Mouse (Mus musculus) right cerebral cortex, postnatal 36 days (tissue): ENCODE measurements around the gene Cnn1.
"Not testable (repeated sequence)": the region's sequence is repeated elsewhere in the genome, so short reads cannot be mapped to it uniquely, and the experiment has no call there.

Source experiments
- DNase-seq, 2 experiments: peaks; one replicate each; pipeline ENCODE4 v3.0.0; 2022; ENCODE audit warnings: low spot score in 2 of 2, mixed read lengths in 1 of 2

Gene Cnn1

GRCm38 (mm10) chr9:22075778-22076177 is 23.2 kb upstream of the Cnn1 start:
- DNase-seq: not testable (repeated sequence)

DNA sequence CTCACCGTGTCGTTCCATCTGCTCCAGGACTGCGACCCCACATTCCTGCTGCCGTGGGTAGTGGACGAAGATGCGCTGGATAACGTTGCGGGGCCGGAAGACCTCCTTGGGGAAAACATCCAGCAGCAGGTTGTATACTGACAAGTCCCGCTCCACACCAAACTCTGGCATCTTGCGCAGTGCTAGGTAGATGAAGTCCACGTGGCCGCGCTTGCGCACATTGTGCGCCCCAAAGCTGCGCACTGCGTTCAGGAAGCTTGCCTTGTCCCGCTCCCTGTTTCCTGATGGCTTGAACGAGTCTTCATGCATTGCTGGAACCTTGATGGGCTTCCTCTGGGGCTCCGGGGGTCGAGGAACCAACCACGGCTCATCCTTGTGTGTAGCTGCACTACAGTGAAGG is 22.8 kb upstream of the Cnn1 start:
- DNase-seq: no peak

DNA sequence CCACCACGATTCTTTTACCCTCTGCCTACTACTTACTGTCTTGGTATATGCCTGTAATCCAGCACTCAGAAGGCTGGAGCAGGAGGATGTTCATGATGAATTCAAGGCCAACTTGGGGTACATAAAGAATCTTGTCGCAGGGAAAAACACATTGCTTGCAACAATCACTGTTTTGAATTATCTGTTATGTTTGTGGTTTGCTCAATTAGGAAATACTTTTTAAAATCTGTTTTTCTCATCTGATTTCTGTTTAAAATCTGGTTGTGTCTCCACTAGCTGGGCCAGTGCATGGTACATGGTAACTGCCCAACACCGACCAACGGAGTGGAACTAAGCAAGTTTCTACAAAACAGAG is 14.4 kb upstream of the Cnn1 start:
- no peak for DNase-seq

DNA sequence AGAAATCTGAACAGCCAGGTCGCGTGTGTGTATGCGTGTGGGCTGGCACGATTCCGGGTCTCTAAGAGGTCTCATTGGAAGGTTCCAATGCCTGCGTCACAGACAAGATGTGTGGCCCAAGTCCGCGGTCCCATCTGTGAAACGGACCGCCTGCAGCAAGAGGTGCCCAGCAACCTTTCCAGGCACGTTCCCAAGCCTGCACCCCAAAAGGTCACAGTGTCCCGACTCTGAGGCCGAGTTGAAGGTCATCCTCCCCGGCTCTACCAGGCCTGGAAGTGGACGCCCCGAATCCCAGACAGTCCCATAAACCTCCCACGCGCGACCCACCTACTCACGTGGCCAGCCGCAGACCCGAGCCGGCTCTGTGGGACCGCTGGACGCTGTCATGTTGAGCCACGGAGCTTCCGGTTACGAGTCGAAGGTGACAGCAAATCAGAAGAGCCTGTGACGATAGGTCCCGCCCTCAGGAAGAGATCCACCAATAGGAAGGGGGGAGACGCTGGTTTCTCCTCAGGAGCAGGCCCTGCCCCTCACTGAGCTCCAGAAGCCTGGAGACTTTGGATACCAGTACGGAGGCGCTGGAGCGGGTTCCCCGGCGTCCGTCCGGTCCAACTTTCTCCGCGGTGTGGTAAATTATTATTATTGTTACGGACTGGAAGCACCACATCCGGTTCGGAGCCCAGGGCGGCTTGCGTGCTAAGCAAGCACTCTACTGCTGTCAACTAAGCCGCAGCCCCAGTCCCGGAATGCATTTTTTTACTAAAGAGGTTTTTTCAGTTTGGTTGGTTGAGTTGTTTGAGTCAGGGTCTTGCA is 13.8 kb upstream of the Cnn1 start, which contains the start of gene Ecsit:
Ecsit (minus strand) TSS at position 417 of the 813 bp plus-strand sequence.
- peak; percentile 96 to 97 for DNase-seq

- no peak for DNase-seq
Observed at GRCm38 (mm10) chr9:22086012-22086411, 13.0 kb upstream of the Cnn1 start.

- DNase-seq: no peak
Observed at GRCm38 (mm10) chr9:22087034-22087618, 11.9 kb upstream of the Cnn1 start.

GRCm38 (mm10) chr9:22089281-22089680 is 9.7 kb upstream of the Cnn1 start:
- no peak for DNase-seq

- DNase-seq: no peak
Observed at GRCm38 (mm10) chr9:22089986-22090385, 9.0 kb upstream of the Cnn1 start.

DNA sequence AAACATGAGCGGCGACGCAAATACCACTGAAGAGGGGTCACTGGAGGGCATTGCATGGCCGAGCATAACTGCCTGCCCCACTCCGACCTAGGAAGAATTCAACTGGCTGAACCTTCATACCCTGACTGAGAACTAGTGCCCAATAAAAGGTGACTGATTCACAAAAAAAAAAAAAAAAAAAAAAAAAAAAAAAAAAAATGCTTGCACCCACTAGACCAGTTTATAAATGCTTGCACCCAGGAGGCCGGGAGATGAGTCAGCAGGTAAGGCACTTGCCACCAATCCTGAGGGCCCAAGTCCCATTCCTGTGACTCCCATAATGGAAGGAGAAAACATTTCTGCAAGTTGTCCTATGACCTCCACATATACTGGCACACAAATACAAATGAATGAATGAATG is 6.3 kb upstream of the Cnn1 start:
- no peak for DNase-seq

GRCm38 (mm10) chr9:22095854-22096307 is 3.1 kb upstream of the Cnn1 start:
- peak; percentile 66 to 70 for DNase-seq

- no peak for DNase-seq
Observed at GRCm38 (mm10) chr9:22099922-22100321, 906 bp downstream of the Cnn1 start.

GRCm38 (mm10) chr9:22108194-22108593 is 9.2 kb downstream of the Cnn1 start:
- DNase-seq: no peak

GRCm38 (mm10) chr9:22115635-22116034 is 16.6 kb downstream of the Cnn1 start:
- DNase-seq: no peak

DNA sequence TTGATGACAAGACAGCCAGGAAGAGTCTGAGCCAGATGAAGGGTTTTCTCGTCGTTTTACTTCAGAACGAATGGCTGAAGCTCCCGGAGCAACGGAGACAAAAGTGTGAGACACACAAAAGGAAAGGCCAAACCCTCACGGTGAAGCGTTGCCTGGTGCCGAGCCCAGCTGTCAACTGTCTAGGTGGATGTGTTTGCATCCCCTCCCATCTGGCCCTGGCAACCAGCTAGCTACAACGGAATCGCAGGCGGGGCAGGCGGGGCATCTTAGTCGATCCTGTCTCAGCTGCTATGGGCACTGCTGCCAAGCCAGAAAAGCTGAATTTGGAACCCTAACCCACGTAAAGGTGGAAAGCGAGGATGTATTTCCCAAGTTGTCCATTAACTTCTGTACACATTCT is 17.1 kb downstream of the Cnn1 start:
- DNase-seq: no peak

DNA sequence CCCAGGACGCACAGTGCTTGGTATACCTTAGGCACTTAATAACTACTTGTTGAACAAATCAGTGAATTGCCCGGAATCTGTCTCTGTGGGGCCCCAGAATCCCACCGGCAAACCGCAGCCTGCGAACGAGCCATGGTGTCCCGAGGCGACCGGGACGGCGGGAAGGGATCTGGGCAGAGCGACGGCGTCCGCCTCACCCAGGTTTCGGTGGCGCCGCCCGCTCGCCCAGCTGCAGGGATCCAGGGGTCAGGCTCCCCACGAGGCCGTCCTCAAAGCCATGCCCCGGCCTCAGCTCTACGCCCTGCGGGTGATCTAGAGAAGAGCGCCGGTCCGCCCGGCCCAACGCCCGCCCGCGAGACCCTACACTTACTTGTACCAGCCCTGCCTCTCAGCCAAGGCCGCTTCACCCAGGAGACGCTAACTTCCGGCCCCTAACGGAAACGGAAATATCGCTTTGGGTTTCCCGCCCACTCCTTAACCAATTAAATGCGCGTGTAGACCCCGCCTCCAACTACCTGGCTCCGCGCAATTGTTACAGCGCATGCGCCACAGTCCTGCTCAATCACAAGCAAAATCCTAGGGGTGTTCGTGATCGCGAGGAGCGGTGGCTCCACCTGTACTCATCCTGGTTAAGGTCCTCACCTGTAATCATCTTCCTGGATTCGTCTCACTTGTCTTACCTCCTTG is 17.9 kb downstream of the Cnn1 start, which contains the start of gene Elof1:
Elof1 (minus strand) TSS at position 433 of the 687 bp plus-strand sequence.
- peak; percentile 90 to 94 for DNase-seq

DNA sequence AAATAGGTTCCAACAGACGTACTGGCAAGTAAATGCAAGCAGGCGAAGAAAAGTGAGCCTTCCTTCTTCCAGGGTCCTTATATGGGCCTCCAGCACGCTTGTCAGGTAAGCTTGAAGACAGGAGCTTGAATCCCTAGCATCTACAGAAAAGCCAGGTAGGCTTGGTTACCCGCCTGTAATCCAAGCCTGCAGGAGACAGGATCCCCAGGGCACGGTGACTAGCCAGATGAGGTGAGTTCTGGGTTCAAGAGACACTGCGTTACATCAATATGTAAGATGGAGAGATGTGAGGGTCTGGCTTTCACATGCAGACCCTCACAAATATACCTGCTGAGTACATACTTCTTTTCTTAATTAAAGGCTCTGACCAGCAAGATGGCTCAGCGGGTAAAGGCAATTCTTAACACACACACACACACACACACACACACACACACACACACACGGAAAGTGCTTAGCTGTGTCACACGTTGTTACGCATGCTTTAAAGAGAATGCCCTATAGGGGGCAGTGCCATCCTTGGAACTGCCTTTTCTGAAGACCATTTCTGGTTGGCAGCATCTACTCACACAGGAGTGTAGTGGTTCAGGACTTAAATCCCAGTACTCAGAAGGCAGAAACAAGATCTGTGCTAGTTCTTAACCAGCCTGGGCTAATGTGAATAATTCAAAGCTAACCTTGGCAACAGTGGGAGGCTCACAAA is 18.9 kb downstream of the Cnn1 start:
- peak; percentile 18 to 22 for DNase-seq

DNA sequence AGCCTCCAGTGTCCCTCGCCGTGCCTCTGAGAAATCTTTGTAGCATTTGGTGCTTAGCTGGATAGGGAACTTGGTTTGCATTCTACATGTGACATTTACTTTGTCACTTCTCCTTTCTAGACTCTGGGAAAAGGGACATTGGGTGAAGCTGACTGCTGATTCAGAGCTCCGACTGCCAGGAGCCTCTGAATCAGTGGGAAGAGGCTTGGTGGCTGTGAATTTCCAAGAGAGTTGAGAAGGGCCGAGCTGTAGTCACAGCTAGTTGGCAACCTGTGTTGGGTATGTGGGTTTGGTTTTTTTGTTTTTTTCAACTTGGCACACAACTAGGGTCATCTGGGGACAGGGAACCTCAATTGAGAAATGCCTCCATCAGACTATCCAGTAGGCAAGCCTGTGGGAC is 20.5 kb downstream of the Cnn1 start:
- peak; percentile 18 to 64 for DNase-seq

- no peak for DNase-seq
Observed at GRCm38 (mm10) chr9:22121545-22121944, 22.5 kb downstream of the Cnn1 start.

GRCm38 (mm10) chr9:22122005-22122404 is 23.0 kb downstream of the Cnn1 start:
- DNase-seq: no peak

DNA sequence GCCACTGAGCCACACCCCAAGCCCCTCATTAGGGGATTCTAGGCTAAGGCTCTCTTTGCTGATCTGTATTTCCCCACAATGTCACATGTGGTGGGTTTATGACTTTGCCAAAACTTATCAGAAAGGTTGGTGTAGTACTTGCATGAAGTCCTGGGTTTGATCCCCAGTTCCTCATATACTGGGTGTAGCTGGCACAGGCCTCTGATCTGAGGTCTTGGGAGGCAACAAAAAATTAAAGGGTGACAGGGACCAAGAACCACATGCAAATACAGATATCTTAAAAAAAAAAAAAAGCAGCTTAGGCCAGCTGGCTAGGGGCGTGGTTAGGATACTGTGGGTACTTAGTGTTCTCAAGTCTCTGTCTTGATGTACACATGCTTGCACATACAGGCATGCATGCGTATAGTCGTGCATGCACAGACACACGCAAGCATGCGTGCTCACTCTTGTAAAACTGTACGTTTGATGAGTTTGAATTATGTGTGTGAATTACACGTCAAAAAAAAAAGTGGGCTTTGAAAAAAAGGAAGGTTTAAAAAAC is 24.1 kb downstream of the Cnn1 start:
- DNase-seq: no peak

GRCm38 (mm10) chr9:22124169-22124568 is 25.2 kb downstream of the Cnn1 start:
- DNase-seq: no peak
